Mouse (Mus musculus) G1E-ER4 (cell line): ENCODE measurements around the gene Atad1. TPM values are rescaled to one million over a fixed set of nuclear protein-coding genes. Genes with fewer than 3 reads are reported as not detected.

Experiments
- GATA1 ChIP-seq: IDR thresholded peaks from one replicate; pipeline ENCODE4 v1.8.0; 2012; ENCODE audit warnings: low read length, inconsistent platforms
- polyA plus RNA-seq: library from polyadenylated mRNA; stranded (reverse); fragments of >175 nt; gene quantifications from 2 replicates; pipeline ENCODE4 v1.2.3, GENCODE M21; 2012

Atad1 gene
- polyA plus RNA-seq, 1 experiment: 1.6 TPM

DNA sequence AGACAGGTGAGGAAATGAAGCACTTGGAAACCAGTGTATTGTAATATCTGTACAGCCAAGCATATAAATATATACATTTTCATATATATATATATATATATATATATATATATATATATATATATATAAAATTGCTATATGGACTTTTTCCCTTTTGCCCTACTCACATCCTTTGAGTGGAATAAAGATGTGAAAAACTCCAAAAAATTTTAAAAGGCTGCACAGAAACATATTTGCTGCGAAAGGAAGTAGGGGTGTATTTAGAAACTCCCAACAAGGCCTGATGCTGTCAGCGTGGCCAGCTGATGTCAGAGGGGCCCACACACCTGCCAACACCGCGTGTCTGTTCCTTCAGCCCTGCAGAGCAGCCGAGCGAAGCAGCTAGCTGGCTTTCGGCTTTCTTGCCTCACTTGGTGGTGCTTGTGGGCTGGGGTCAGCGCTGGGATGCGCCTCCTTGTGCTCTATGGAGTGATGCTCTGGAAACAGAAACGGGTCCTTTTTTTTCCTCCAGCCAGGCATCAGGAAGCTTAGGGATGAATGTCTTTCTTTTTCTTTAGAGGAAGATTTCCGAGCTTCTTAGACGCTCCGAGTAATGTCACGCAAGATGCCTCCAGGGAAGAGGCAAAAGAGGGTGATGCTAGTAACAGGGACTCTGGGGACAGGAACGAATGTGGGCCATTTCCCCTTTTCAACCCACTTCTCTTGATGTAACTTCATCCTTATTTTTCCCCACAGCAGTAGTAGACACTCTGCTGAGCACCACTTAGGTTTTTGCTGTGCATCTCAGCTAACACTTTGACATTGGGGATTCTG lies 14.8 kb upstream of the Atad1 start:
- no peak for TF ChIP-seq GATA1

DNA sequence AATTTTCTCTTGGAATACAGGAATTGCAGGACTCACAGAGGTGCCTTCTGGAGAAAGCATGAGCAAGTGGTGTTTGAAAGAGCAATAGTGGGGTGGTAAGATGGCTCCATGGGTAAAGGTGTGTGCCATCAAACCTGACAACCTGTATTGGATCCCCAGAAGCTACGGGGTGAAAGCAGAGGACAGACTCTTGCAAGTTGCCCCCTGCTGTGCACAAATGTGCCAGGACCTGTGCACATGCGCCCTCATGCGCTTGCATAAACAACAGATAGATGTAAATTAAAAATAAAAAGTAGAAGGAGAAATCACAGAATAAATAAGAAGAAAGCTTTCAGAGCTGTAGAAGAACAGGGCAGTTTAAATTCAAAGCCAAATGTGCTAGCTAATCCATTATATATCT lies 13.8 kb upstream of the Atad1 start:
- no peak for TF ChIP-seq GATA1

DNA sequence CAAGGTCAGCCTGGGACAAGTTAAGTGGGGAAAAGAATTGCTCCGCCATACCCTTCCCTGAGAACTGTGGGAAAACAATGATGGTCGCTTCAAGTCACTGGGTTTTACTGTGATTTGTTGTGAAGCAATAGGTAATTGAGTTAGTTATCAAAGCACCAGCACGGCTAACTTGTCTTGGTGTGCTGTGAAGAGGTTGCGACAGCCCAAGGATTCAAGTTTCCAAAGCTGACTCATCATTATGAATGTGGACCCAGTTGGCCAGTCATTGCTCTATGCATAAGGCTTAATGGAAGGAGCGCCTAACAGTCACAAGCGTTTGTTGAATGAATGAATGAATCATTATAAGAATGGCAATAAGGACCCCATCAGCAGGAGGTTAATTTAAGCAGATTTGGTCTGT lies 12.8 kb upstream of the Atad1 start:
- no peak for TF ChIP-seq GATA1

DNA sequence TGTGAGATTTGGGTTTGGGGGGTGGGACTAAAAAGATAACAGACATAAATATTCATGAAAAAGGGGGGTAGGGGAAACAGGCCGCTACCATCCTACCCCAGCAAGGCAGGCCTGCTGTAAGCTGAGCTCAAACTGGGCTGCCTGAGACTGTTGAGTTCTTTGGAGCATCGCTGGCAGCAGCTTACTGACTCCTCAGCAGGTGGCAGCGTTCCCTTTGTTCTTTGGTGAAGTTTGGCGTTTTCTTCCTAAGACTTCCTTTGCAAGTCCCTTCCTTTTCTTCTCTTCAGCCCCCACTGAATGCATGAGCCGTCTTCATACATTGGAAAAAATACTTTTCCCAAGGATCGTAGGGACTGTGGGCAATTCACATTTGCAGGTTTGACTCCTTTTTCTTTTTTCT lies 9.8 kb upstream of the Atad1 start:
- no peak for TF ChIP-seq GATA1

DNA sequence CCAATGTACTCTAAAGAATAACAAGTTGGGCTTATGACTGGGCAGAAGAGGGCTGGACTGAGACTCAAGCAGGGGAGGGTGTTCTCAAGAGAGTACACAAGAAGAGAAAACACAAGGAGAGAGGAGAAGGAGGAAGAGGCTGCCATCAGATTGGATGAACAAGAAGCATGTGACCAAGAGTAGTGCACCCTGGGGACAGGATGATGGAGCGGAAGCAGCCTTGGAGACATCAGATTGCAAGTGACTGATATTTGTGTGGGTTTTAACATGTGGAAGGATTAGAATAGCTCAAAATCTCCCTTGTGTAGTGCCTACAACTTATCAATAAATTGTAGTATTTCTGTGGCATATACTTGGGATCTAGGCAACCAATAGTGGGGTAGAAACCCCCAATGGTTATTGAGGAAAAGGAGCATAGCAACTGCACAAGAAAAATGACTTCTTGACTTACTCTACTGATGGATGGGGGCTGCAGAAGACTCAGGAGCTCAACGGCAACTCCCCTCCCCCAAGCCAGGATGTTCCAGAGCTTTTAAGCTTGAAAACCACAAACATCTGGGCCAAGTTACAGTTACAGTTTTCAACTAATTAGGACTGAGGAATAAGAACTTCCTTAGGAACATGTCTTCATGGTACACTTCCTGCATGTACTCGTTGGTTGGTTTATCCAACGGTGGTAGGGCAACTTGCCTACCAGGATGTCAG lies 1.2 kb upstream of the Atad1 start:
- no peak for TF ChIP-seq GATA1

DNA sequence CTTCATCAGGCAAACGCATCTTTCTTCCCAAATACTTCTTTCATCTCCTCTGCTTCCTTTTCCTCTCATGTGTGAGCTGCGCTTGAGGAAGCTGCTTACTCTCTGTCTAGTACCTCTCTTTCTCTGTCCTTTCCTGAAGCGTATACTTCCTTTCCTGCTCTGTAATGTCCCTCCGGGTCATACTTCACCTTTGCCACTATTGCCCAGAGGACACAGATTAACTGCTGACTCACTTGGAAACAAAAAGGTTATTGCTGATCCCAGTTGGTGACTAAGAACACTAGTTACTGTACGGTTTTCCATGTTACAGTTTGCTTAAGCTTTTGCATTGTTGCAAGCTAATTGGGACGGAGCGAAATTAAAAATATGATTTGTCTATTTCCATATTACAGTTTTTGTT lies 1.7 kb downstream of the Atad1 start:
- TF ChIP-seq GATA1: no peak

DNA sequence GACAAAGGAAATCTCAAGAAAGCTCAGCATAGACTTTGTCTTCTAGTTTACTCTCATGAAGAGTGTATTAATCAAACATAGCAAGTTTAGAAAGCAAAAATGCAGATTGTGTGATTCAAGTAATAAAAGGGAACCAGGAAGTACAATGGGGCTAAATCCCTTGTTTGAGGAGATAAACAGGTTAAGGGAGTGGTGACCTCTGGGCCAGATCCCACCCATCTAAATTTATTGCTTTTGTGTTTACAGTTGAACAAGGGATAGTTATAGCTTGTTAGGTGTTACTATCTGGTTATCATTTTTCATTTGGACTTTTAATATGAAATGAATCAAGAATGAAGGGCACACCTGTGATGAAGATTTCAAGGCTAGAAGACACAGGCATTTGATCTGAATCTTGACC lies 6.7 kb downstream of the Atad1 start:
- no peak for TF ChIP-seq GATA1

DNA sequence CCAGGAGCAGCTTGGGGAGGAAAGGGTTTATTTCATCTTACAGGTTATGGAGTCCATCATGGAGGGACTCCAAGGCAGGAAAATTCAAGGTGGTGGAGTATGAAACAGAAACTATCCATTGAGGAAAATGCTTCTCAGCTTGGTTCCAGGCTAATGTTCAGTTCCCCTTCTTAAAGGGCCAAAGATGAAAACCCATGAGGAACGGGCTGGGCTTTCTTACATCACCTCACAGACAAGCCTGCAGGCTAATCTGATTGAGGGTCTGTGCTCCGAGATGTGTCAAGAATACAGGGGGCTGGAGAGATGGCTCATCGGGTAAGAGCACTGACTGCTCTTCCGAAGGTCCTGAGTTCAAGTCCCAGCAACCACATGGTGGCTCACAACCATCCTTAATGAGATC lies 9.8 kb downstream of the Atad1 start:
- no peak for TF ChIP-seq GATA1

DNA sequence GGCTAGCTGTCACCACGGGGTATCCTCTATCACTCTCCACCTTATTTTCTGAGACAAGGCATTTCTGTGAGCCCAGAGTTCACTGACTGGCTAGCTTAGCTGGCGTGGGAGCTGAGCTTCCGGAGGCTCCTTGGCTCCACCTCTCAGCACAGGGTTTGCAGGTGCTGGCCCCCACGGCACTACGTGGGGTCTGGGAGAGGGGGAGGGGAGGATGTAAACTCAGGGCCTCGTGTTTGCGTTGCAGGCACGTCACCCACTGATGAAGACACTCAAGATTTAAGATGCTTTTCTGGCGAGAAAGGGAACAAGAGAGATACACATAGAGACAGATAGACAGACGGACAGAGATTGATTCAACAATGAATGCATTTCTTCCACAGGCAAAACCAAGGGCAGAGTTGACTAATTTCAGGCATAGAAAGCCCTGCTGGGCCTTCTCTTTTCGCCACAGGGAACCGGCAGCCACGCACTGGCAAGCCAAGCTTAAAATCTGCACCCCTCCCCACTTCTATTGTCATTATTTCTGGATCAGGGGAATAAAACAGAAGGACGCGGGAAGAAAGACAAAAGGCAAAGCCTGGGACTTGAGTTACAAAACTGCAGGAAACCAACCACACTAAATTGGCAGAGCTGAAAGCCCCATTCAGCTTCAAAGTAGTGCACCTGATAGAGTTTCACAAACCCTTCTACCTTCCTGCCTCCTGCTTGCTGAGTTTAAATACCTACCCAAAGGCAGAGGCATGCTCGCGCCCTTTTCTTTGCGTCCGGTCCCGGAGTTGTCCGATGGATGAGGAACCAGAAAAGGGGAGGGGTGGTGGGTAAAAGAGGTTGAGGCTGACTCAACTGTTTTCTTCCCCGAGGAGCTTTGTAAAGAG lies 12.9 kb downstream of the Atad1 start:
- no peak for TF ChIP-seq GATA1

DNA sequence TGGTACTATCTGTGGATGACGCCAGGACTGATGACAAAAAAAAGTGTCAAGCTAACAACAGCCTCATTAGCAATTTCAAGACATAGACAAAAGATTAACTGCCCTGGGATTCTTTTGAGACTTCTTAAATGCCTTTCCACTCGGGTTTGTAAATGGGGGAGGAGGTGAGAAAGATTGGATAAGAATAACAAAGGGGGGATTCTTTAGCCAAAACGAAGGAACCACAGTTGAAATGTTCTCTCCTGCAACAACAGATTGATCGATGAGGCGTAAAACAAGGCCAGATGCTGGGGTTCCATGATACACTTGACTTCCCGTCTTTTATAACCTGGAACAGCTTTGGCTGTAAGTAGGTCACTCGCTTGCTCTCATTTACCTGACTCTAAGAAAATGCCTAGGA lies 15.8 kb downstream of the Atad1 start:
- TF ChIP-seq GATA1: no peak

DNA sequence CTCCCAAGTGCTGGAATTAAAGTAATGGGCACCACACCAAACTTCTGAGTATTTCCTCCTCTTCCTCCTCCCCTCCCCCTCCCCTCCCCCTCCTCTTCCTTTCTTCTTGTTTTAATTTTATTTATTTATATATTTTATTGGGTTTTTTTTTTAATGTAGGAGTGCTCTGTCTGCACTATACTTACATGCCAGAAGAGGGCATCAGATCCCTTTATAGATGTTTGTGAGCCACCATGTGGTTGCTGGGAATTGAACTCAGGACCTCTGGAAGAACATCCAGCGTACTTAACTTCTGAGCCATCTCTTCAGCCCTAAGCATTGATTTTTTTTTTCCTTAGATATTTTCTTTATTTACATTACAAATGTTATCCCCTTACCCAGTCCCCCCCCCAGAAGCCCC lies 19.3 kb downstream of the Atad1 start:
- TF ChIP-seq GATA1: no peak

DNA sequence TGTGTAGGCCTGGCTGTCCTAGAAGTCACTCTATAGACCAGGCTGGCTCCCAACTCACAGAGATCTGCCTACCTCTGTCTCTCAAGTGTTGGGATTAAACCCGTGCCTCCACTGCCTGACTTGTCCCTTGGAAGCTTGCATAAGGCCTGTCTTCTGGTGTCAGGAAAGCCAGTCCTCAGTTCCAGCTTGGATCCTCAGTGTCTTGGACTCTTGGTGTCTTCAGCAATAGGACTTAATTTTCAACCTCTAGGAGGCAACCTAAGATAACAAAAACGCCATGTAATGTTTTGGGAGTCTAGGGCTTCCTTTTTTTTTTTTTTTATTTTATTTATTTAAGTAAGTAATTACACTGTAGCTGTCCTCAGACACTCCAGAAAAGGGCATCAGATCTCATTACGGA lies 22.0 kb downstream of the Atad1 start:
- no peak for TF ChIP-seq GATA1

DNA sequence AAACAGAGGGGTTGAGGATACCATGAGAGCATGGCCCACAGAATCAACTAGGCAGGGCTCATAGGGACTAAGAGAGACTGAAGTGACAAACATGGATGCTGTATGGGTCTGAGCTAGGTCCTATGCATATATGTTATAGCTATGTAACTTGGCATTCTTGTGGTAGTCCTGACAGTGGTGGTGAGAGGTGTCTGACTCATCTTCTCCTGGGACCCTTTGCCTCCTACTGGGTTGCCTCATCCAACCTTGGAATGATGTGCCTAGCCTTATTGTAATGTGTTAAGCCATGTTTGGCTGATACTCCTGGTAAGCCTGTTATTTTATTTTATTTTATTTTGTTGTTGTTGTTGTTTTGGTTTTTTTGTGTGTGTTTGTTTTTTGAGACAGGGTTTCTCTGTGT lies 23.9 kb downstream of the Atad1 start:
- no peak for TF ChIP-seq GATA1

DNA sequence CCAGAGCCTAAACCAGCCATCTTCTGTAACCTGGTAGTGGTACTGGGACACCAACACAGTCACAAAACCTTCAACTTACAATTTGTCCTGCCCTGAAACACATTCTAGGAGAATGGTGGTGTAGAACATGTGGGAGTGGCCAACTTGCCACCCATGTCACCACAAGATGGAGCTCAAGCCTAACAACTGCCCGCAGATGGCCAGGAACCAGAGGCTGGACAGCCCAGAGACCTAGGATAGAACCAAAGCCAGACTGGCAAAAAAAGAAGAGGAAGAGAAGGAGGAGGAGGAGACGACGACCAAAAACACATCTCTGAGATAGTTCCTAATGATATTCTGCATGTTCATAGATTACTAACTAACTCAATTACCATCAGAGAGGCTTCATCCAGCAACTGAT lies 24.4 kb downstream of the Atad1 start:
- TF ChIP-seq GATA1: no peak

DNA sequence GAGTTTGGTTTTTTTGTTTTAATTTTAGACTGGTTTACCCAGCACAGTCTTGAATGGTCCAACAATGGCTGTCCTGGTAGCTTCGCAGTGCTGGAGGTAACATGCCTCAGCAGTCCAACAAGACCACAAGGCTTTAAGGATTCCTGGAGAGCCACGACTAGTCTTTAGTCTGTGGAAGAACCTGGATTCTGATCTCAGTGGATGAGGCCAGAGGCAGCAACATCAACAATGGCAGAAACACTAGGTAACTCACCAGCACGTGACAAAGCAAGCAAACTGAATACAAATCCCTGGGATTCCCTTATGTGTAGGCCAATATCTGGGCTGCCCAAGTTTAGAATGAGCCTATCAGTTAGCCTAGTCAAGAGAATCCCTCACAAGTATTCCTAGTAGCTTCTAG lies 26.1 kb downstream of the Atad1 start:
- TF ChIP-seq GATA1: no peak

DNA sequence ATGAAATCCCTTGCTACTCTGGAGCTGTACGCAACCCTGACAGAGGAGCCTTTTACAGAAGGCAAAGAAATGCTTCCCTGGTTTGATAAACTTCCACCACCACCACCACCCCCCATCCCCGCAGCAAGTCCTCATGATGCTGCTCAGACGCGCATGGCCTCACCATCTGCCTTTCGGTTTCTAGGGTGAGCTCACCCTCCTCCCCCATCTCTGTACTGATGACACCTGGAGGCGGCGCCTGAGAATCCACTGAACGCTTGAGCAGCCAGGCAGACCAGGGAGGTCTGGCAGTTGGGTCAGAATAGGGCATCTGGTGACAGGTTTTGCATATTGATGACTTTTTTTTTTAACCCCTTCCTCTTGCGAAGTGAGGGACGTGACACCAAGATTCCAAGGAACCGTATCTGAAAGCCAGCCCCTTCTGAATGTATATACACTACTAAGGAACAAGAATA lies 27.0 kb downstream of the Atad1 start:
- TF ChIP-seq GATA1: no peak
